Mouse (Mus musculus): ENCODE results near the gene Skida1.

The Skida1 gene

DNA sequence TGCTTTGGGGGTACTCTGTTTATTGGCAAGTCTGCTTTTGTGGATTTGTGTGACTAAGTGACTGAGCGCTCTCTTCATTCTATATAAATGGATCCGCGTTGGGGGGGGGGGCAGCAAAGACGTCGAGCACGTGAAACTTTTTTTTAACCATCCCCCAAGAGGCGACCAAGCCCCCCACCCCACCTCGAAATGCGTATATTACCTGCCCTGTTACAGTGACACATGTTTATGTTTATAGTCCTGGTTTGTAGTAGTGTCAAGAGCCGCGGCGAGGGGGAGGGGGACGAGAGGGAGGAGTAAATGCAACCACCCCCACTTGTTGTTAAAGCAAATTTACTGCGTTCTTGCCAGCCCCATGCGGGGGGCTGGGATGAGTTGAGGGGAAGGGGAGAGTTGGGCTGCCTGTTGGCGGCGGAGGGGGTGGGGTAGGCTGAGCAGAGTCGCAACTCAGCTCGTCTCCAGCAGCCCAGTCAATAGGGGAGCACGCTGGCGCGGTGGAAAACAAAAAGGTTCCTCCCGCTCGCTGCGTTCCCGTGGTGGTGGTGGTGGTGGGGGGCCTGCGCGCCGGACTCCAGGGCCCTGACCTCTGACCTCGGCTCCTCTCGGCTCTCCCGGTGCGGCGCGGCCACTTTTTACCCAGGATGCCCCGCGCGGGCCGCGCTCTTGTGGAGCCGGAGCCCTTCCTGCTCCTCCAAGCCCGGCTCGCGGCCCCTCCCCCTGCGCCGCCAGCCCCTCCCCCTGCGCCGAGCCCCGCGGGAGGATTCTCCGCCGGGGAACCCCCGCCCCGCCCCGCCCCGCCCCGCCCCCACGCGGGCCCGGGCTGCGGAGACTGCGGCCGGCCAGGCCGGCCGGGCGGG lies 7.3 kb upstream of the Skida1 start:
- peak; percentile 88 for DNase-seq (ENCODE audit: extremely low read depth, insufficient read length, low spot score)

- DNase-seq (ENCODE audit: extremely low read depth, insufficient read length, low spot score), result no peak
Observed at GRCm38 (mm10) chr2:18055016-18055928, 6.4 kb upstream of the Skida1 start, which contains the start of gene Mllt10. Mllt10 (plus strand) TSS chr2:18055237.

DNA sequence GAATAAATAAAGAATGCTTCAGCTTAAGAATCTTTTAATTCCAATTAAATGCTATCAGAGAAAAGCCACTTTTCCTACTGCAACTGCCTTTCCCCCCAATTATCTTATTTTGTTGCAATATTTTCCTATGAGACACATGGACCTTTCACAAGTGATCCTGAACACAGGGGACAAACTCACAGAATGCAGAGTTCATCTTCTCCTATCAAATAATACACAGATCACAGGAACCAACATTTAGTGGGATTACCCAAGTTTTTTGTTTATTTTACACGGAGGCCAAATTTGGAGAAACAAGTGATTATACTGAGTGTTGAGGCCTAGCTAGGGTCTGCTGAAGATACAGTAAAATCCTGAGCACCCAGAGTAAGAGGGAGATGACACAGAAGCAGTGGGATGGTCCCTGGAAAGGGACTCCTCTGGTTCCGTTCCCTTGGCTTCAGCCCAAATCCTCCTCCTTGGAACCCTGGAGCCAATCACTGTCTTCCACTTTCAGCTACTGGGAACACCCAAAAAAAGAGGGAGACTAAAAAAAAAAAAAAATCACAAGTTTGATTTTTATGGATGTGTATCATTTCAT lies 5.2 kb upstream of the Skida1 start:
- no peak for DNase-seq (ENCODE audit: extremely low read depth, insufficient read length, low spot score)

DNA sequence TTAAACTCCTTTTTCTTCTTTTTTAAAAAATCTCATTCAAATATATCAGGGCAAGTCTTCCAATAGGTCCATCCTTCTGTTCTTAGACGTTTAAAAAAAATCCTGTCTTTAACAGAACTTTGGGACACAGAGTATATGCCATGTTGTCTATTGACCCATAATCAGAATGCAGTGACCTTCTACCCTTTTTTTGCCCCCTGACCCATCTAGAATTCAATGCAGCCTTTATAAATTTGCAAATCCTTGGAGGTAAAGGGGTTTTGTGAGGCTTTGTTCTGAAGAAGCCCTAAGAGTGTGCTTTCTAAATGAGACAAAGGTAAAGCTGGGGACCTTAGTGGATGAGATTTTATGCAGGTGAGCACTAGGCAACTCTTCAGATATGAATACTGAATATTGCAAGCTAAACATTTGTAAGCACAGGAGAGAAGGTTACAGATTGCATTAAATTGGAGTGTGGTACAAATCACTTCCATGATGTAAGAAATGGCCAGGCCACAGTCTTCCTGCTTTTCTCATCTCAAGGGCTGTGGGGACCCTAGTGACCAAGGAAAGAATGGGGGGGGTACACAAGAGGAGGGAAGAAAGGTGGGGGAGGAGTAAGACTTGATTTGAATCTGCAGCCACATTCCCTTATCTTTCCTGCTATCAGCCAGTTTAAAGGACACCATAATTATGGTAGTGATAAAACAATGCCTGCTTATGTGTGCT lies 4.5 kb upstream of the Skida1 start:
- DNase-seq (ENCODE audit: extremely low read depth, insufficient read length, low spot score), result no peak

DNA sequence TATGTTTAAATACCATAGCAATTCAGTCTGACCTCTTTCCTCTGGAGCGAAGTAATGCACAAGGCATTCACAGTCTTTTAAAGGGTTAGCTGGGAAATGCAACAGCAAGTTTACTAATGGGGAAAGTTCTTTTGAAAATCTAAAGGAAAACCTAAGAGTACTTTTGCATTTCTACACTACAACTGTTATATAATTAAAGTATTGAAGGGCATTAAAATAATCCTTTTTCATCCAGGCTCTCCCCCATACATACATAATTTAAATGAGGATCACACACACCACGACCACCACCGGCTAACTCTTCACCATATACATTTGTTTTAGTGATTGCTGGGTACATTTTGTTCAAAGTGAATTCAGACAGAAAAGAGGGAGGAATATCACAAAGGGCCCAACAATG lies 3.7 kb upstream of the Skida1 start:
- no peak for DNase-seq (ENCODE audit: extremely low read depth, insufficient read length, low spot score)

- DNase-seq (ENCODE audit: extremely low read depth, insufficient read length, low spot score), result no peak
Observed at GRCm38 (mm10) chr2:18051831-18052170, 3.0 kb upstream of the Skida1 start.

- no peak for DNase-seq (ENCODE audit: extremely low read depth, insufficient read length, low spot score)
Observed at GRCm38 (mm10) chr2:18051026-18051830, 2.4 kb upstream of the Skida1 start.

- no peak for DNase-seq (ENCODE audit: extremely low read depth, insufficient read length, low spot score)
Observed at GRCm38 (mm10) chr2:18050541-18050985, 1.7 kb upstream of the Skida1 start.

GRCm38 (mm10) chr2:18050018-18050417 lies 1.2 kb upstream of the Skida1 start:
- DNase-seq (ENCODE audit: extremely low read depth, insufficient read length, low spot score), result no peak

DNA sequence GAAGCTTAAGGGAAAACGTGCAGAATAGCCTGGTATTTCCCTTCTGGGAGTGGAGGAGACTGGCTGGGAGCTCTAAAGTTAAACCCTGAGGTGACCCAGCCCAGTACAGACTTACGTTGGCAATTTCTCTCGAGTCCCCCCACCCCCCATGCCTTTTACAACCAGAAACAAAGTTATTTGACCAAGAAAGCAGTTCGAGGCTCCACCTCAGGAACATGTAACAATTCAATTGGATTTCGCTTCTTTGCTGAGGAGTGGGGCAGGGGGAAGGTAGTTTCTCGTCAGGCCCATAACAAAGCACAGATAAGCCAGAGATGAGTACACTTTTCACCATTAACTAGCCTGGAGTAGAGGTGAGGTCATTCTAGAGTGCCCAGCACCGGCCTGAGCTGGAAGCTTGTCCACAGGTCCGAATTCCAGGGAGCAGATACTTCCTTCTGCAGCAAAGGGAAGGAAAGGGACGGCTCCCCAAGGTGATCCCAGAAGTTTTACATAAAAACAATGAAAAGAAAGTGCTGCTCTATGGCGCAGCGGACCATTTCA lies 499 bp upstream of the Skida1 start:
- no peak for DNase-seq (ENCODE audit: extremely low read depth, insufficient read length, low spot score)

DNA sequence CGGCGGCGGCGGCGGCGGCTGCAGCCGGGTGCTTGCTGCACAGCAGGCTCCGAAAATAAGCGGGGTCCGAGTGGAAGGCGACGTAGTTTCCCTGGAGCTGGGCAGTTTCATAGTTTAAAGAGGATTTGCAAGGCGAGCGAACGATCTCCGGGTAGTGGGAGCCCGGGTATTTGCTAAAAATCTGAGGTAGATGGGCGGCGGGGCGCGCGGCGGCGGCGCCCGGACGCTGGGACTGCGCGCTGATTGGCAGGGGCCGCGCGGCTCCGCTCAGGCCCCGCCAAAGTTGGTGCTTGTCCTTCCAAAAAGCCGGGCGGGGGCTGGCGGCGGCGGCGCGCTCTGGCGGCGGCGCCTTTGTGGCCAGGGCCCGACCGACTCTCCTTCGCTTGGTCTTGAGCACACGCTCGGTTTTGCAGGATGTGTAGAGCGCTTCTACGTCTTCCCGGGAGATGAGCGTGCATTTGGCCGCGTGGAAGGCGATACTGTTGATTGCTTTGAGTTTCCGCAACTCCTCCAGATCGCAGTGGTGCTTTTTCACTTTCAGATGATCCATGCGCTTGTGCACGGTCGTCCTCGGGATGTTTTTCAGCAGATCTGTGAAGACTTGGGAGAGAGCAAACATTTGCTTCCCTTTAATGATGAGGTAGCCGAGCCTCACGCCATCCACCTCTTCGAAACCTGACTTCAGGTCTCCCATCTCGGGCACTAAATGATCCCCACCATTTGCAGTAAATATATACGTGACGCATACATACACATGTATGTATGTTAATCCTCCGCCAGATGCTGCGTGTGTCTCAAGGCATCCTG lies 1.0 kb downstream of the Skida1 start:
- DNase-seq (ENCODE audit: extremely low read depth, insufficient read length, low spot score), result peak; percentile 89

GRCm38 (mm10) chr2:18046758-18047645 lies 1.8 kb downstream of the Skida1 start:
- DNase-seq (ENCODE audit: extremely low read depth, insufficient read length, low spot score), result peak; percentile 82

- no peak for DNase-seq (ENCODE audit: extremely low read depth, insufficient read length, low spot score)
Observed at GRCm38 (mm10) chr2:18046186-18046585, 2.7 kb downstream of the Skida1 start.

DNA sequence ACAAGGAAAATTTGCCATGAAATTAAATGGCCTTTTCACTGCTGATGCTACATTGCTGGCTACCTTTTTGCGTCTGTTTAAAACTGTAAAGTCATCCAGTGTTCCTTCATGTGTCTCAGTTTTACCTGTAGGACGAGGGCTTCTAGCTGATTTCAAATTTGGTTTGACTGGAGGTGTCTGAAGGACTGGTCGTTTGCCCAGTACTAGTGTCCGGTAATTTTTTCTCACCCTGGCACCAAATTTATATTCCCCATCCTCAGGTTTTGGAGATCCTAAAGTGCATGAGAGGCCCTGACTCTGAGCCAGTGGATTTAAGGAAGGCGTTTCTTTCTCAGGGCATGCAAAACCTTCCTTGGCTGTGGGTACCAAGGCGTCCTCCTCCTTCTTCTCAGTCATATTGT lies 3.1 kb downstream of the Skida1 start:
- no peak for DNase-seq (ENCODE audit: extremely low read depth, insufficient read length, low spot score)

DNA sequence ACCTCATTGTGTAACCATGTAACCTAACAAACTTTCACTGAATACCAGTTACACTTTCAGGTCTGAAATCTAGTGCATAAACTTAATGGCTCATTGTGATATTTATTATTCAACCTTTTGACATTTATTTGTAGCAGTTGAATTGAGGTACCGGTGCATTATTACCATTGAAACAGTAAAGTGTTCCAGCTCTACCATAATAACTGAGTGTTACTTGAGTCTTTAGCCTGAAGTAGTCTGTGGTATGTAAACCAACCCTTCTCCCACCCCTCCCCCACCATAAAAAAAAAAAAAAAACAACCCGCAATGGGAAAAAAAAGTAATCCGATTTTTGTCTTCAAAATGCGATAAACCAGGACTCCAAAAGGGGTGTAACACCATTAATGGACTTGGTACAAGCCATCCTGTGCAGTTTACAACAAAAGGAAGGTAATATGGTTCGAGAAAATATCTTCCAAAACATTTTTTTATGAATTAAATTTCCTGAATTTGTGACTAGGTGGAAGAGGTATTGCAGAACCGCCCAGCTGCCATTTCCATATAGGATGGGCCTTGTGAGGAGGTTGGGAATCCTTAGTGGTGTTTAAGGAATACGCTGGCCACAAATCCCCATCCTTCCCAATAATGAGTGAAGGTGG lies 3.6 kb downstream of the Skida1 start:
- DNase-seq (ENCODE audit: extremely low read depth, insufficient read length, low spot score), result no peak

DNA sequence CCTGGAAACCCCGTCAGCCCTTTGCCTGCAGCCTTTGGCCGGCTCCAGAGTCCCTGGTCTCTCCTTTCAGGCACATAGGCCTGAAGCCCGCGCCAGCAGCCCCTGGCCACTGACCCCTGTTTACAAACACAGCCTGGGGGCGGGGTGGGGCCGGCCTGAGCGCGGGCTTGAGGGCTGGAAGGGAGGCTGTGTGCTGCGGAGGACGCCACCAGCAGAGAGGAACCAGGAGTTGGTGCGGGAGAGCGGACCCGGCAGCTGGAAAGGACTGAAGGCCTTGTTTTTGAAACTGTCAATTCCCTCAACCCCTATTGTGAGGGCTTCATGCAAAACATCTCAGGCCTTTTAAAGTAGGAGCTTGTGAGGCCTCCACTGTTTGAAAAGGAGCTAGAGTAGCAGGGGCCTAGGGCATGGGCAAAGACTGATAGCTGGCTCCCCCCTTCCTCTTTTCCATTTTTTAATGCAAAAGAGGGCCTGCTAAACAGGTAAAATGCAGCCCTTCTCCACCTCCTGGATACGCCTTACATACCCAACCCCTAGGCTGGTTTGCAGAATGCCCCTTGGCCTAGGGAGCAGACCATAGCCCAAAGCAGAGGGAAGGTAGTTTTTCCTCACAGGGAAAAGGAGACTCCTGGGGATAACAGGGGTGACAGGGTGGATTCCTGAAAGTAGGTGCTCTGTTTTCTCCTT lies 7.5 kb downstream of the Skida1 start:
- no peak for DNase-seq (ENCODE audit: extremely low read depth, insufficient read length, low spot score)
